8 mouse cellular contexts compared by ENCODE assay signal in the genomic region with DNA sequence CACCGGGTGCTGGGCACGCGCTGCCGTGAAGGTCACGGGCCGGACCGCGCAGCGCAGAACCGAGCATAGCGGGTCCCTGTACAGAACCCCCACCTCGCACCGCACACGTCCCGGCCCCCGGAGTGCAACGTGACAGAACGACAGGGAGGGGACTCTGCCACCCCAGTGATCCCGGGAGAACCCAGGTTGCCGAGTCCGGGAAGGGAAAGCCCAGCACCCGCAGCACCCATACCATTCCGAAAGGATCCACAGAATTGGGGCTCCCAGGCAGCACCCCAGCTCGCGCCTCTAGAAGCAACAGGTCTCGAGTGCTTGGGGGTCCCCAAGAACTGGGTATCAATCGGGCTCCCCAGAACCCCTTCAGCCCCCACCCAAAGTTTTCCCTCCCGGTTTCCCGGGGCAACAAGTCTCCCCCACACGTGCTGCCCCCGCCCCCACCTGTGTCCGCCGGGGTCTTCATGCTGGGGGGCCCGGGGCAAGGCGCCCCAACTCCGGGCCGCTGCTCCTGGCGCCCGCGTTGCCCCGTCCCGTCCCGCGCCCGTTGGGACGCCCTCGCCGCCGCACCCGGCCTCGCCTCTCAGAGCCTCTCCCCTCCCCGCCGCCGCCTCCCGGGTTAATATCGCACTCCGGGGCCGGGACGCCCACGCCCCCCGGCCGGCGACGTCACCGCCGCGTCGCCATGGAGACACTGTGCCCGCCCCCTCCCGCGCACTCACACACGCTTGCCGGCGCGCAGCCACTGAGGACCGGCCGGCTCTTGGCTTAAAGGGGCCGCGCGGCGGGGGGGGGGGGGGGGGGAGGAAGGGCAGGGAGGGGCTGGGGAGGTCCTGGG. TPM values are rescaled to one million over a fixed set of nuclear protein-coding genes. Genes with fewer than 3 reads are reported as not detected.
DNase-seq lines count a peak whose midpoint lies in the region; ATAC-seq and TF ChIP-seq lines count a peak whose summit lies in the region.

A gene (minus strand): TSS at position 621 of the 832 bp plus-strand sequence.

- H3K79me2 ChIP-seq in heart, adult 2 months (replicated peaks; ENCODE audit: control insufficient read depth, insufficient read depth, low read length): peaks cover 6% of the 10 kb centered on the region; the same call in 1 of the 2 replicates

- intact Hi-C loops in heart, adult 2 months (cut with DNase I): loop anchor here (1.0 kb wide), 1 partner anchor 28 kb away; no protein-coding TSS in a partner anchor

- peak within 1 kb of the TSS; percentile 99 for H3K27ac ChIP-seq in embryonic facial prominence, embryonic 14.5 days (replicated peaks; ENCODE audit: low read depth, low read length)
- peak within 1 kb of the TSS; percentile 98 for H3K27ac ChIP-seq in heart, adult 2 months
- peak within 1 kb of the TSS; percentile 99 for H3K27ac ChIP-seq in limb, embryonic 12.5 days
- H3K27ac ChIP-seq in midbrain, embryonic 14.5 days (replicated peaks; ENCODE audit: low read depth, low read length): peak within 1 kb of the TSS; percentile 81

- peak within 1 kb of the TSS; percentile 66 for H3K4me2 ChIP-seq in embryonic facial prominence, embryonic 14.5 days (ENCODE audit: low read depth, low read length)
- H3K4me2 ChIP-seq in limb, embryonic 12.5 days: peak within 1 kb of the TSS; percentile 95
- peak within 1 kb of the TSS; percentile 99 for H3K4me2 ChIP-seq in midbrain, embryonic 14.5 days (ENCODE audit: low read length)

- TF ChIP-seq CTCF in heart, adult 2 months (IDR thresholded peaks at IDR 0.05): no peak

- peak; percentile 89 for DNase-seq in 3134 (ENCODE audit: extremely low read depth, insufficient read length, low spot score)
- peak; percentile 92 to 97 for DNase-seq in adrenal gland, postnatal 4 days (ENCODE audit: low spot score in 2 of 2)
- peak; percentile 95 for DNase-seq in embryonic facial prominence, embryonic 14.5 days (ENCODE audit: low spot score)
- DNase-seq in heart, adult 2 months: peak; percentile 96 to 98
- DNase-seq in kidney, adult 8-10 months: peak; percentile 93 to 95
- peak; percentile 93 for DNase-seq in midbrain, embryonic 14.5 days
- peak; percentile 91 for DNase-seq in spleen, adult 12 weeks (ENCODE audit: low spot score)

- H3K9me3 ChIP-seq in embryonic facial prominence, embryonic 14.5 days (ENCODE audit: control insufficient read depth, low read length): no peaks in the 10 kb centered on the region
- H3K9me3 ChIP-seq in limb, embryonic 12.5 days: no peaks in the 10 kb centered on the region
- H3K9me3 ChIP-seq in midbrain, embryonic 14.5 days (ENCODE audit: control insufficient read depth, low read length): no peaks in the 10 kb centered on the region

- WGBS in embryonic facial prominence, embryonic 14.5 days: 1% methylated on average over 32 of the region's 81 CpGs
- 1% methylated on average over 77 of the region's 81 CpGs for WGBS in heart, adult 2 months
- WGBS in limb, embryonic 12.5 days: under 1% methylated on average over 50 of the region's 81 CpGs
- under 1% methylated on average over 75 of the region's 81 CpGs for WGBS in midbrain, embryonic 14.5 days

- H3K4me3 ChIP-seq in embryonic facial prominence, embryonic 14.5 days (ENCODE audit: low read depth, low read length): peak within 1 kb of the TSS; percentile 93
- peak within 1 kb of the TSS; percentile 96 for H3K4me3 ChIP-seq in heart, adult 2 months
- peak within 1 kb of the TSS; percentile 95 for H3K4me3 ChIP-seq in limb, embryonic 12.5 days (replicated peaks)
- H3K4me3 ChIP-seq in midbrain, embryonic 14.5 days (replicated peaks; ENCODE audit: low read depth, low read length): peak within 1 kb of the TSS; percentile 73

- peak; percentile 73 for TF ChIP-seq POLR2A in heart, adult 2 months (IDR thresholded peaks at IDR 0.05; ENCODE audit: insufficient read depth, low read depth, low read length)

- H3K27me3 ChIP-seq in embryonic facial prominence, embryonic 14.5 days (replicated peaks; ENCODE audit: control insufficient read depth, insufficient read depth, low read length): no peaks in the 10 kb centered on the region
- H3K27me3 ChIP-seq in heart, adult 2 months (ENCODE audit: control insufficient read depth, insufficient read depth, low read length): no peaks in the 10 kb centered on the region
- H3K27me3 ChIP-seq in limb, embryonic 12.5 days: no peaks in the 10 kb centered on the region
- H3K27me3 ChIP-seq in midbrain, embryonic 14.5 days (ENCODE audit: control insufficient read depth, insufficient read depth, low read length): no peaks in the 10 kb centered on the region

- H3K36me3 ChIP-seq in embryonic facial prominence, embryonic 14.5 days (ENCODE audit: control insufficient read depth, insufficient read depth, low read length): peaks cover 12% of the 10 kb centered on the region
- H3K36me3 ChIP-seq in heart, adult 2 months (ENCODE audit: control insufficient read depth, insufficient read depth, low read length): no peaks in the 10 kb centered on the region; the same call in 1 of the 2 replicates
- peaks cover 13% of the 10 kb centered on the region for H3K36me3 ChIP-seq in limb, embryonic 12.5 days
- no peaks in the 10 kb centered on the region for H3K36me3 ChIP-seq in midbrain, embryonic 14.5 days (ENCODE audit: control insufficient read depth, insufficient read depth, low read length)

- no peak for TF ChIP-seq EP300 in heart, adult 2 months (IDR thresholded peaks at IDR 0.05; ENCODE audit: insufficient read depth, low read depth, low read length)

- H3K4me1 ChIP-seq in embryonic facial prominence, embryonic 14.5 days (ENCODE audit: control insufficient read depth, insufficient read depth, low read length): peaks cover 25% of the 10 kb centered on the region
- peaks cover 15% of the 10 kb centered on the region for H3K4me1 ChIP-seq in heart, adult 2 months (ENCODE audit: control insufficient read depth, insufficient read depth, low read length)
- H3K4me1 ChIP-seq in limb, embryonic 12.5 days (replicated peaks): peaks cover 44% of the 10 kb centered on the region
- peaks cover 39% of the 10 kb centered on the region for H3K4me1 ChIP-seq in midbrain, embryonic 14.5 days (ENCODE audit: control insufficient read depth, insufficient read depth, low read length)

- H3K9ac ChIP-seq in embryonic facial prominence, embryonic 14.5 days (ENCODE audit: low read depth, low read length): peak within 1 kb of the TSS; percentile 97
- peak within 1 kb of the TSS; percentile 96 for H3K9ac ChIP-seq in heart, adult 2 months (ENCODE audit: low read depth, low read length)
- peak within 1 kb of the TSS; percentile 97 for H3K9ac ChIP-seq in limb, embryonic 12.5 days (replicated peaks)
- H3K9ac ChIP-seq in midbrain, embryonic 14.5 days (replicated peaks; ENCODE audit: low read length): peak within 1 kb of the TSS; percentile 59

- ATAC-seq in embryonic facial prominence, embryonic 14.5 days (ENCODE audit: low read depth): peak; percentile 81
- peak; percentile 64 for ATAC-seq in limb, embryonic 12.5 days (ENCODE audit: insufficient number of reproducible peaks, insufficient read depth, low FRiP score, low TSS enrichment, low read depth)
- ATAC-seq in midbrain, embryonic 14.5 days (ENCODE audit: low FRiP score, low TSS enrichment): peak; percentile 83

RNA-seq across cellular contexts. Expression of the gene that starts here (rescaled TPM):
- 10 to 100 TPM; 47.5 to 50.4 TPM for total RNA-seq in adrenal gland, postnatal 4 days (2021)
- polyA plus RNA-seq in embryonic facial prominence, embryonic 14.5 days (2014; fragmentation: Nextera tagmentation; extraction: Ambion mirVana): 23.3 and 26.0 TPM in 2 replicates
- 10 to 100 TPM; 16.5 to 21.2 TPM for total RNA-seq in heart, adult 2 months (2021)
- 11.9 and 17.1 TPM in 2 replicates for polyA plus RNA-seq in heart, adult 2 months (2012; rRNA removed)
- 22.3 and 24.3 TPM in 2 replicates for polyA plus RNA-seq in limb, embryonic 12.5 days (2016; fragmentation: Nextera tagmentation; extraction: Ambion mirVana)
- polyA plus RNA-seq in midbrain, embryonic 14.5 days (2014; fragmentation: Nextera tagmentation; extraction: Ambion mirVana): 2.2 and 4.8 TPM in 2 replicates

Comparison
In these comparisons a context has a peak if more than half of its experiments do, and no peak if none do; other contexts are left out.
1. Peak in every context shown above with its lines: DNase-seq, ATAC-seq, H3K4me3 ChIP-seq and H3K27ac ChIP-seq.